Mouse (Mus musculus) stomach, embryonic 16.5 days (tissue): ENCODE measurements around the gene Chrnd. TPM values are rescaled to one million over a fixed set of nuclear protein-coding genes. Genes with fewer than 3 reads are reported as not detected.

Source experiments
- ATAC-seq: fragments of 200-750 bp; cut with Nextera tagmentation; 2 replicates; pipeline ENCODE4 v1.8.0; 2017; ENCODE audit warnings: moderate number of reproducible peaks, moderate TSS enrichment; ENCODE audit not compliant: insufficient read depth, low FRiP score
- H3K27ac ChIP-seq: fragments of 300-500 bp; sonication (generic); 2 replicates; pipeline ENCODE4 v1.5.1; 2014; ENCODE audit warnings: low read length
- H3K27me3 ChIP-seq: fragments of 300-500 bp; sonication (generic); 2 replicates; pipeline ENCODE4 v1.6.1; 2014; ENCODE audit warnings: low read length, control low read depth, mixed read lengths; ENCODE audit not compliant: control insufficient read depth, insufficient read depth
- H3K36me3 ChIP-seq: fragments of 300-500 bp; sonication (generic); 2 replicates; pipeline ENCODE4 v1.6.1; 2014; ENCODE audit warnings: low read length; ENCODE audit not compliant: control insufficient read depth, insufficient read depth
- H3K4me1 ChIP-seq: fragments of 300-500 bp; sonication (generic); 2 replicates; pipeline ENCODE4 v1.6.1; 2014; ENCODE audit warnings: low read length, control low read depth, mixed read lengths; ENCODE audit not compliant: control insufficient read depth, insufficient read depth
- H3K4me2 ChIP-seq: fragments of 300-500 bp; sonication (generic); 2 replicates; pipeline ENCODE4 v1.6.1; 2014; ENCODE audit warnings: low read depth, low read length, mixed read lengths
- H3K4me3 ChIP-seq: fragments of 300-500 bp; sonication (generic); replicated peaks from 2 replicates; pipeline ENCODE4 v1.5.1; 2014; ENCODE audit warnings: mild to moderate bottlenecking, low read length
- H3K9ac ChIP-seq: fragments of 300-500 bp; sonication (generic); 2 replicates; pipeline ENCODE4 v1.6.1; 2014; ENCODE audit warnings: low read length
- H3K9me3 ChIP-seq: fragments of 300-500 bp; sonication (generic); replicated peaks from 2 replicates; pipeline ENCODE4 v1.6.1; 2016; ENCODE audit warnings: low read length, control low read depth; ENCODE audit not compliant: control insufficient read depth
- WGBS: fragments of 180-500 bp; shearing (Covaris S2); extraction: QIAGEN DNeasy Blood & Tissue Kit; methylation state at CpG from one replicate; pipeline ENCODE4 v1.1.7; 2014; 5-methylcytosine and 5-hydroxymethylcytosine counted together
- polyA plus RNA-seq: library from polyadenylated mRNA; unstranded; fragments of >200 nt; fragmentation: Nextera tagmentation; extraction: Ambion mirVana; gene quantifications from 2 replicates; pipeline ENCODE4 v1.2.1, GENCODE M21; 2015

The Chrnd gene
- polyA plus RNA-seq, 1 experiment from 2014 or later: 2.0 TPM

DNA sequence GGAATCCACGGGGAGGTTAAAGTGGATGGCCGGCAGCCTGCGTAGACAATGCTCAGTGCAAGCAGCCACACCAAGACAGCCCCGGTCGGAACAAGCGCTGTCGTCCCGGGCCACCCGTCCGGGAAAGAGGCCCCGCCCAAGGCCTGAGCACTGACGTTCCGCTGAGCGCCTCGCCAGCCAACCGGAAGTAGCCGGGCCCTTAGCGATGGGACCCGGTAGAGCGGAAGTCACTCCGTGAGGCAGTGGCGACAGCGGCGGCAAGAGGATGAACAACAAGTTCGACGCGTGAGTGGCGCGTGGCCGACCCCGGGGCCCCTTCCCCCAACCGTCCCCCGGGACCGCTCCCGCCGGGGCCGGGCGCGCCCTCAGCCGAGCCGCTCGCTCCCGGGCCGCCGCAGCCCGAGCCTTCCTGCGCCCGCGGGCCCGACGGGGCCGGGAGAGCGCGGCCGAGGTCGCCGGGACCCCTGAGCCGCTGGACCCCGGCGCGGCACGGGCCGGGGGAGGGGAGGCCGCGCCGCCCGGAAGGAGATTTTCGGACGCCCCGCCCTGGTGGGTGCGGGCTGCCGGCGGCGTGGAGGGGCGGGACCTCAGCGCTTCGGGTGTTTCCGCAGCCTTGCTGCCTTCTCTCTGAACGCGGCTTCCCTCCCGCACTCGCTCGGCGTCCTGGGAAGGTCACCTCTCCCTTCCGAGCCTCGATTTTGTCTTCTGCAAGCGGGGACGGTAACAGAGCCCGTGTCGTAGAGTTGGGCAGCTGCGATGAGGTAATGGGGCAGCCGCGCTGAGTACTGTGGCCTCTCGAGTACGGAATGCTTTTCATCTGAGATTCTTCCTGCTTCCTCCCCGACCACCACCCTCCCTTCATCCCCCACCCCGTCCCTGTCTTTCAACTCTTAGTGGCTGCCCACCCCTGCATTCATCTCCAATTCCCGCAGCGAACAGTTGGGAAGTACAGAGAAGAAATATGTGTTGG, 23.6 kb downstream of the Chrnd start, which contains the start of gene Eif4e2:
Gene Eif4e2, plus strand, starts transcription at position 180 of the 970 bp plus-strand sequence.
- Histone ChIP-seq H3K36me3 (no peaks in the 10 kb centered on the region), H3K9me3 (no peaks in the 10 kb centered on the region), H3K9ac (peak within 1 kb of the TSS; percentile 100), H3K4me1 (peaks cover 16% of the 10 kb centered on the region), H3K4me3 (peak within 1 kb of the TSS; percentile 86), H3K4me2 (peak within 1 kb of the TSS; percentile 80), H3K27me3 (no peaks in the 10 kb centered on the region), H3K27ac (peak within 1 kb of the TSS; percentile 99)
- under 1% methylated on average over 94 of the region's 99 CpGs for WGBS
- peak; percentile 96 for ATAC-seq

GRCm38 (mm10) chr1:87214748-87215147, 24.3 kb downstream of the Chrnd start:
- H3K4me2 ChIP-seq: peak overlapping the region; percentile 80
- no peak for ATAC-seq
- H3K9me3 ChIP-seq: no peaks in the 10 kb centered on the region
- H3K27ac ChIP-seq: peak overlapping the region; percentile 99
- H3K36me3 ChIP-seq: no peaks in the 10 kb centered on the region
- WGBS: 7% methylated on average over 4 of the region's 4 CpGs
- peaks cover 16% of the 10 kb centered on the region for H3K4me1 ChIP-seq
- H3K9ac ChIP-seq: peak overlapping the region; percentile 100
- H3K27me3 ChIP-seq: no peaks in the 10 kb centered on the region
- peak overlapping the region; percentile 86 for H3K4me3 ChIP-seq

GRCm38 (mm10) chr1:87217938-87218337, 27.5 kb downstream of the Chrnd start:
- Histone ChIP-seq H3K4me1 (peaks cover 16% of the 10 kb centered on the region), H3K36me3 (peaks cover 8% of the 10 kb centered on the region; the same call in 1 of the 2 replicates), H3K9ac (no peak overlapping the region), H3K9me3 (no peaks in the 10 kb centered on the region), H3K4me3 (no peak overlapping the region), H3K27me3 (no peaks in the 10 kb centered on the region), H3K27ac (no peak overlapping the region), H3K4me2 (no peak overlapping the region)
- ATAC-seq: no peak
- WGBS: 60% methylated on average over 3 of the region's 3 CpGs

DNA sequence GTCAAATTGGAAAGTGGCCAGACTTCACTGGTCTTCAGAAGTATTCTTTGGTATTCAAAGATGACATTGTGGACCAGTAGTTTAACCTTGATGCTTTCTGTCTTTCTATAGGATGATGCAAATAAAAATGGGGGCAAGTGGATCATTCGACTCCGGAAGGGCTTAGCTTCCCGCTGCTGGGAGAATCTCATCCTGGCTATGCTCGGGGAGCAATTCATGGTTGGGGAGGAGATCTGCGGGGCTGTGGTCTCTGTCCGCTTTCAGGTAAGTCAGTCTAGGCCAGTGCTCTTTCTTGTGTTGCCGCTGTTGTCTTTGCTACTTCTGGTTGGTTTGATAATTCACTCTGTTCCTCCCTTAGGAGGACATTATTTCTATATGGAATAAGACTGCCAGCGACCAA, 35.3 kb downstream of the Chrnd start:
- no peak overlapping the region for H3K4me3 ChIP-seq
- H3K4me2 ChIP-seq: no peak overlapping the region
- no peak overlapping the region for H3K9ac ChIP-seq
- no peak overlapping the region for H3K27ac ChIP-seq
- no peaks in the 10 kb centered on the region for H3K4me1 ChIP-seq
- H3K27me3 ChIP-seq: no peaks in the 10 kb centered on the region
- no peaks in the 10 kb centered on the region for H3K9me3 ChIP-seq
- ATAC-seq: no peak
- 94% methylated on average over 8 of the region's 8 CpGs for WGBS
- peaks cover 30% of the 10 kb centered on the region; the same call in 1 of the 2 replicates for H3K36me3 ChIP-seq

- Histone ChIP-seq H3K36me3 (peaks cover 26% of the 10 kb centered on the region; the same call in 1 of the 2 replicates), H3K9me3 (no peaks in the 10 kb centered on the region), H3K4me2 (no peak overlapping the region), H3K27ac (no peak overlapping the region), H3K4me1 (no peaks in the 10 kb centered on the region), H3K27me3 (no peaks in the 10 kb centered on the region), H3K9ac (no peak overlapping the region), H3K4me3 (no peak overlapping the region)
- no peak for ATAC-seq
- WGBS: 97% methylated on average over 1 of the region's 1 CpGs
Observed at GRCm38 (mm10) chr1:87226409-87227159, 36.2 kb downstream of the Chrnd start.

- Histone ChIP-seq H3K4me2 (no peak overlapping the region), H3K9me3 (no peaks in the 10 kb centered on the region), H3K27me3 (no peaks in the 10 kb centered on the region), H3K27ac (no peak overlapping the region), H3K4me3 (no peak overlapping the region), H3K9ac (no peak overlapping the region), H3K4me1 (no peaks in the 10 kb centered on the region), H3K36me3 (peaks cover 23% of the 10 kb centered on the region; the same call in 1 of the 2 replicates)
- no peak for ATAC-seq
- WGBS: 93% methylated on average over 3 of the region's 3 CpGs
Observed at GRCm38 (mm10) chr1:87227160-87227550, 36.7 kb downstream of the Chrnd start.

DNA sequence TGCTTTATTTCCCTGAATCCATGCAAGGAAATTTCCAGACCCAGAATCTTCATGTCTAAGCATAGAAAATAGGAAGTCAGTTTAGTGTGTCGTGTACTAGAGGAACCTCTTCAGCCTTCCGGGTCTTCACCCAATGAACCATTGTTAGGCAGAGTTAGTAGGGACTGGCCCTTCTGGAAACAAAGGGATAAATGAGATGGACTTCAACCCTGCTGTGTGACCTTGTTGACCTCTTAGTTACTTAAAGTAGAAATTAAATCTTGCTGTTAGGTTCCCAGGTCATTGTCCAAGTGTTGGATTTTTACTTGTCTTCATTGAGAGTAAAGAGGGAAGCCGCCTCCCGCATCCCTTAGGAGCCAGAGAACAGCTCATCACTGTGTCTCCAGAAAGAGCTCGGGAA, 40.2 kb downstream of the Chrnd start:
- no peaks in the 10 kb centered on the region for H3K9me3 ChIP-seq
- H3K27ac ChIP-seq: no peak overlapping the region
- no peaks in the 10 kb centered on the region for H3K27me3 ChIP-seq
- H3K4me2 ChIP-seq: no peak overlapping the region
- no peak overlapping the region for H3K4me3 ChIP-seq
- ATAC-seq: no peak
- WGBS: 88% methylated on average over 5 of the region's 5 CpGs
- no peak overlapping the region for H3K9ac ChIP-seq
- H3K36me3 ChIP-seq: peaks cover 12% of the 10 kb centered on the region; the same call in 1 of the 2 replicates
- H3K4me1 ChIP-seq: no peaks in the 10 kb centered on the region

DNA sequence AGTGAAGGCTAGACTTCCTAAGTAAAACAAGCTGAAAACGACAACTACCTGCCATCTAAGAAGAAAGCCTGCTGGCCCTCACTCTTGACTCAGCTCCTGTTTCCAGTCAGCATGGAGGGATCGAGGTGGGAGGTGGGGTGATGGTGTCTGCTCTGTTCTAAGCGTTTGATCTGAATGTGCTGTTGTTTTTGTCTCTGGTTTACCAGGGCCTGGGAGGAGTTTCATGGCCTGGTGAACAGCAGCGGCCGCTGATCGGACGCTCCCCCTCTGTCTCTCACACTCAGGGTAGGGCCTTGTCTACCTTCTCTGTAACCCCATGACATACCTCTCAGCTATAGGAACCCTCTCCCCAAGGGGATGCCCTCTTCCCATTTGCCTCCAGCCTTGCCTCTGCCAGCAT, 41.8 kb downstream of the Chrnd start:
- no peak overlapping the region for H3K4me3 ChIP-seq
- no peaks in the 10 kb centered on the region for H3K4me1 ChIP-seq
- H3K27me3 ChIP-seq: no peaks in the 10 kb centered on the region
- WGBS: 81% methylated on average over 7 of the region's 7 CpGs
- H3K27ac ChIP-seq: no peak overlapping the region
- no peak for ATAC-seq
- H3K9ac ChIP-seq: no peak overlapping the region
- no peaks in the 10 kb centered on the region; the same call in 1 of the 2 replicates for H3K36me3 ChIP-seq
- no peak overlapping the region for H3K4me2 ChIP-seq
- H3K9me3 ChIP-seq: no peaks in the 10 kb centered on the region

- H3K9ac ChIP-seq: no peak overlapping the region
- no peaks in the 10 kb centered on the region for H3K4me1 ChIP-seq
- no peak overlapping the region for H3K4me2 ChIP-seq
- 45% methylated on average over 8 of the region's 8 CpGs for WGBS
- ATAC-seq: no peak
- no peaks in the 10 kb centered on the region for H3K36me3 ChIP-seq
- no peak overlapping the region for H3K27ac ChIP-seq
- no peaks in the 10 kb centered on the region for H3K27me3 ChIP-seq
- no peaks in the 10 kb centered on the region for H3K9me3 ChIP-seq
- no peak overlapping the region for H3K4me3 ChIP-seq
Observed at GRCm38 (mm10) chr1:87239056-87239455, 48.6 kb downstream of the Chrnd start.
